Mouse (Mus musculus) thymus, postnatal 25 days (tissue): ENCODE results near the gene Zfp523.

Experiments used
- DNase-seq: peaks from one replicate; pipeline ENCODE4 v3.0.0; 2022

Zfp523 gene

GRCm38 (mm10) chr17:28161310-28161881 lies 15.5 kb upstream of the Zfp523 start:
- DNase-seq = no peak

DNA sequence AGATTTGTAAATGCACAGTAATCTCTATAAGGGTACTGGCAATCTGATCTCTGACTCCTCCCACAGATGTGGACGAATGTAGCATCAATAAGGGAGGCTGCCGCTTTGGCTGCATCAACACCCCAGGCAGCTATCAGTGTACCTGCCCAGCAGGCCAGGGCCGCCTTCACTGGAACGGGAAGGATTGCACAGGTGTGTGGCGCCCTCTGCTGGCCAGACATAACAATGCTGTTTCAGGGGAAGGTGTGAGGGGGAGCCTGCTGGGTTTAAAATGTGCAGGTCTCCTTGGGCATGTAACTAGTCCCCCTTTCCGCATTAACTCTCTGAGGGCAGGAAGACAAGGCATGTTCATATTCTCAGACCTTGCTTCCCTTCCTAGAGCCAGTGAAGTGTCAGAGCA lies 13.3 kb upstream of the Zfp523 start:
- DNase-seq = peak; percentile 83

DNA sequence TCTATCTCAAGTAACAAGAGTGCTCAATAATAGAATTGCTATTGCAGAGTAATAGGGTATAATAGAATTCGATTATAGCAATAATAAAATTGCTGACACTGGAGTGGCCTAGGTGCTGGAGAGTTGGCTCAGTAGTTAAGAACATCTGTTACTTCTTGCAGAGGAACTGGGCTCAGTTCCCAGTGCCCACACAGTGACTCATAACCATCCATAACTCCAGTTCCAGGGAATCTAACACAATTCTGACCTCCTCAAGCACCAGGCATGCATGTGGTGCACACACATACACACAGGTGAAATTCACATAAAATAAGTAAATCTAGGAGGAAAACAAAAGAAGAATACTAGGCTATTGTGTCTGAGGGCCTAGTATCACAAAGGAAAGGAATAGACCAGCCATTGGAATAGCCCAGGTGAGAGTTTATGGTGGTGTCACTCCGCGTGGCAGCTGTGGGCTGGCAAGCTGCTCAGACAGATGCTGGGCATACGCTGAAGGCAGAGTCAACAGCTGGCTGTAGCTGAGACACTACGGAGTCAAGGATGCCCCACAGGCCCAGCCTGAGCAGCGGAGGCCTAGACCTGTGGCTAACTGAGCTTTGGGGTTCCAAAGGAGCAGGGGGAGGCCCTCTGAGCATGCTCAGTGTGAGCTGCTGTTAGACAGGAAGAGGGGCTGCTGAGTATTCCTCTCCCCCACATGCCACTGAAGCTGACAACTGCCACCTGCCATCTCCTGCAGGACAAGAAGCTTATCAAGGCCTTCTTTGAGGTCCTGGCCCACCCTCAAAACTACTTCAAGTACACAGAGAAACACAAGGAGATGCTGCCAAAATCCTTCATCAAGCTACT lies 6.2 kb upstream of the Zfp523 start:
- peak; percentile 57 for DNase-seq

DNA sequence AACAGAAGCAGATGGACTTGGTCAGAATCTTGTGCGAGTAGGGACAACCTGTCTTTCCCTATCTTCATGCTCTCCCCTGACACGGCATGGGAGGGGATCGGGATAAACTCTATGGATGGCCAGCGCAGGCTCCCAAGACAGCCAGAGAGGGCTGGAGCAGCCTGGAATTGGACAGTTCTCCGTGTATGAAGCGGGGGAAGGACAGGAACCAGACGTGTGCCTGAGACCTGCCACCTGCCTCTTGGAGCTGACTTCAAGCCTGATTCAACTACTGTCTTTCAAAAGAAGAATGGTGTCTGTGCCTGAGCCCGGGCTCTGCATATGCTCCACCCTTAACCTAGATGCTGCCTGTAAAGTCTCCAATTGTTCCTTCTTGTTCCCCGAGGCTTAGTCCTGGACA lies 4.2 kb upstream of the Zfp523 start:
- DNase-seq = no peak

GRCm38 (mm10) chr17:28177540-28178046 lies 664 bp downstream of the Zfp523 start:
- DNase-seq = no peak

- DNase-seq = no peak
These were observed 3.4 kb downstream of the Zfp523 start for GRCm38 (mm10) chr17:28180331-28180730.

DNA sequence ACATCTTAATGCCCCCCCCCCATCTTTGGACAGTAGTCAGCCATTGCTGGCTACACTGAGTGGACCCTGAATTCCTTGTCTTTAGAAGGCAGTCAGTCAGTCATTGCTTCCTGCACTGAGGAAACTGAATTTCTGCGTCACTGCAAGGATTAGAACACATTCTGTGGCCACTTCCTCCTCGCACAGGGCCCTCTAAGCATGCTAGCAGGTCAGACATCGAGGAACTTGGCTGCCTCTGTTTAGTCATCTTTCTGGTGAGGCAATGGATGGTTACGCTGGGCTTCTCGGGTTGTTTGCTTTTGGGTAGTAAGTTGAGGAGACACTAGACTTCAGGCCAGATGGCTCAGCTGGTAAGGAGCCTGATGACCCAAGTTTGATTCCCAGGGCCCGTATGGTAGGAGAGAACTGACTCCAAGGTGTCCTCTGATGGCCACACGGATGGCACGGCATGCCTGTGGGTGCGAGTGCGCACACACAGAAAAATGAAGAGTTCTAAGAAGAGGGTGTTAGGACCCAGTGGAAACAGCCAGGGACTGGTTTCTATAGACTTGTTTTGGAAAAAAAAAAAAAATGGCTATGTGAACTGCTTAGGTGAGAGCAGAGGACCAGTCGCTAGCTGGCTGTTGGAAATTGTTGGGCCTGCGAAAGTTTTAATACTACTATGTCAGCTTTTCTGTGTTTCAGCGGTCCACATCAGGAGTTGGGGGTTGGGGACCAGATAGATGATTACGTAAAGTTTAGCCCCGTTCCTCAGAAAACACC lies 4.0 kb downstream of the Zfp523 start:
- no peak for DNase-seq

DNA sequence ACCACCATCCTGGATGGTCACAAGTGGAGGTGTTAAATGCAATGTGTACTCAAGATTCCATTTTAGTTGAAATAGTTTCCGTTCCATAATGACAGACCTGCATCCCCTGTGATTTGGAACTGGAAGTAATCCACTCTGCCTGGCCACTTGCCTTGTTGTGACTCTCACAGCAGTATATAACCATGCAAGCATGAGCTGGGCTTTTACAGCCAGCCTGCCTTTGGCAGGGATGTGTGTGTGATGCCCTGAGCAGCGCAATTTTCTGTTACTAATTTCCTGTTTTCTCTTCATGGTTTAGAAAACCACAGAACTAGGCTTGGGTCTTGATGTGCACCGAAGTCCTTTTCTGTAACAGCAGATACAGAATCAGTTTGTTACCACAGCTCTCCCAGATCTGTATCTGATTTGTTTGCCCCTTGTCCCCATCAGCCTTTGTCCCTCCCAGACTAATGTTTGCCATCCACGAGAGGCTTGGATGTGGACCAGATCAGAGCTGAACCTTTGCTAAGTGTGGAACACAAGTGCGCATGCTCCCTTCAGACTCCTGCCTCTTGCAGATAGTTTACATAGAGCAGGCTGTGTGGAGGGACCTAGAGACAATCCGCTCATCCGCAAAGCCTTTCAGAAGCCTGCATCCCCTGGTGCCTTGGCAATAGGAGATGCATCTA lies 8.2 kb downstream of the Zfp523 start:
- DNase-seq = no peak

DNA sequence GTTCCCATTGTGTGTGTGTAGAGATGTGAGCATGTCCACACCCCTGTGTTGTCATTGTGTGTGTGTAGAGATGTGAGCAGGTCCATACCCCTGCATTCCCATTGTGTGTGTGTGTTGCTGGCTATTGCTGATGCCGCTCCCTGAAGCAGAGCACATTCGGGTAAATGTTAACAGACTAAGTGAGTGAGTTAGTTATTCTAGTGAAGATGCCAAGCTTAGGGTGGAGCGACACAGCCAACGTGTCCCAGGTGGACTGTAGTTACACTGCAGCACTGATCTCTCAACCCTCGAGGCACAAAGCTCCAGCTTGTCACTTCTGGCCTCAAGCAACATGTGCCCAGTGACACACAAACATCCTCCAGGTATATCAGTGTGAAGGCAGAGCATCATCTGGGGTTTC lies 11.4 kb downstream of the Zfp523 start:
- no peak for DNase-seq

GRCm38 (mm10) chr17:28192754-28193153 lies 15.8 kb downstream of the Zfp523 start:
- DNase-seq = no peak

GRCm38 (mm10) chr17:28193559-28193958 lies 16.6 kb downstream of the Zfp523 start:
- DNase-seq = no peak

GRCm38 (mm10) chr17:28195033-28195432 lies 18.1 kb downstream of the Zfp523 start:
- no peak for DNase-seq

- DNase-seq = no peak
These were observed 20.7 kb downstream of the Zfp523 start for GRCm38 (mm10) chr17:28197646-28198045.

DNA sequence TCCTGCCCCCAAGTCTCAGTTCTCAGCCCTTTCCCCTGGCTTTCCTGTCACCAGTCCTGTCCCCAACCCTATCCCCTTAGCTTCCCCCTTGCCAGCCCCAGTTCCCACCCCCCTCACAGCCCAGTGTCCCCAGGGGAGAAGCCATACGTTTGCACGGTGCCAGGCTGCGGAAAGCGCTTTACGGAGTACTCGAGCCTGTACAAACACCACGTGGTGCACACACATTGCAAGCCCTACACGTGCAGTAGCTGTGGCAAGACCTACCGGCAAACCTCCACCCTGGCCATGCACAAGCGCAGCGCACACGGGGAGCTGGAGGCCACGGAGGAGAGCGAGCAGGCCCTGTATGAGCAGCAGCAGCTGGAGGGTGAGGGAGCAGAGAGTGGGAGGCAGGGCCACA lies 25.1 kb downstream of the Zfp523 start:
- no peak for DNase-seq

DNA sequence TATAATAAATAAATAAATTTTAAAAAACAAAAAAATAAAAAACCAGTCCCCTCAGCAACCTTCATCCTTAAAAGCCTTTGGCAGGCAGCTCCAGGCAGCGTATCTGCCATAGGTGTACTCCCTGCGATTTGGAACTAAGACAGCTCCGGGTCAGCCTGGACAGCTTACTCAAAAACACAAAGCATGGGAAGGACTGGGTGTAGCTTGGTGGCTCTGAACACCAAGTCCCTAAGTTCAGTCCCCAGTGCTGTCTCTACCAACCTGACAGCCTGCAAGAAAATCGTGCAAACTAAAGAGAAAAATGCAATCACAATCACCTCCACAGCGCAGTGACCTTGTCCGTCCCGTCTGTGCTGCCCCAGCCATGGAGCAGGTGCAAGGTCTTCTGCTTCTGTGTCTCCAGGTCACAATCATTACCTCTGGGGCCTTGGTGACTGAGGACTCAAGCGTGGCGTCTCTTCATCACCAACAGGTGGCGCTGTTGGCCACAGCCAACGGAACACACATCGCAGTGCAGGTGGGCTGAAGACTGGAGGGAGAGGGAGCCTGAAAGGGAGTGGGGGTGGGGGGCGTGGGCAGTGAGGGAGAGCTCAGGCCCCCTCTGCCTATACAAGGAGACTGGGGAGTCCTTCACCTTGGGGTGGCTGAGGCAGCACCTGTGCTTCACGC lies 27.3 kb downstream of the Zfp523 start:
- peak; percentile 80 for DNase-seq

DNA sequence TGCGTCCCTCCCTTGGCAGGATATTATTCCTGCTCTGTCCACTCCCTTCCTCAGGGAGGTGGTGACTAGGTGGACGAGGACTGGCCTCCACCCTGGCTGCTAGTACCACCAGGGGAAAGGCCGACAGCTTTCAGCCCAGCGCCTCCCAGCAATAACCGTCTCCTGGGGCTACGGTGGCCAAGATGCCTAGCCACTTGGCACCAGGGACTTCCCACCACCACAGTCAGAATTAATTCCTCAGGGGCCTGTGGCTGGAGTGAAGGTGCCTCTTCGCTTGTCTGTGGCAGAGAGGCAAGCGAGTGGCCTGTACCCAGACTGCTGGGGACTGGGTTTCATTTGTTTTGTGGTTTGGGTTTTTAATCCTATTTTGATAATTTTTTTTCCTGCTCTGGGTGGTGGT lies 28.5 kb downstream of the Zfp523 start:
- DNase-seq = no peak

- DNase-seq = peak; percentile 73
These were observed 30.2 kb downstream of the Zfp523 start for GRCm38 (mm10) chr17:28207092-28207491.

- peak; percentile 90 for DNase-seq
These were observed 30.8 kb downstream of the Zfp523 start, which contains the start of gene Def6 for GRCm38 (mm10) chr17:28207591-28208313. Def6 (plus strand) TSS chr17:28207778.

- no peak for DNase-seq
These were observed 31.3 kb downstream of the Zfp523 start for GRCm38 (mm10) chr17:28208314-28208612.

- DNase-seq = no peak
These were observed 32.7 kb downstream of the Zfp523 start for GRCm38 (mm10) chr17:28209457-28210110.

- peak; percentile 84 for DNase-seq
These were observed 35.0 kb downstream of the Zfp523 start for GRCm38 (mm10) chr17:28211921-28212341.
